Mouse (Mus musculus): ENCODE data around the gene Tsc1.

DNA sequence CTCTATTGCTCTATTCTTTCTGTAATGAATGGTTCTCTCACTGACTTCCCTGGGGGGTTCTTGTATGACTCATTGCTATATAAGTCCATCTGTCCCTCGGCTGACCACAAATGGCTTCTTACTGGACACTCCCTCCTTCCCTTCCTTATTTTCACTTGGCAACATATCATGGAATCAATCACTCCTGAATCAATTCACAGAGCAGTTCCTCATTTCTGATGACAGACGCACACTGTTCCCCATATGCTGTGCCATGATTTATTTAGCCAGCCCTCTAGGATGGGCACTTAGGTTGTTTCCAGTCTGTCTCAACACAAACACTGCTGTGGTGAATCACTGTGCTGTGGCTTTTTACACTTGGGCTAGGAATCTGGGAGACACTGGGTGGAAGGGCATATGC, 49.5 kb upstream of the Tsc1 start:
- no peak for TF ChIP-seq CTCF (IDR thresholded peaks at IDR 0.05; ENCODE audit: borderline replicate concordance, insufficient read depth, low read depth, low read length)
- no peak for TF ChIP-seq POLR2A (IDR thresholded peaks at IDR 0.05; ENCODE audit: borderline replicate concordance, insufficient read depth, low read length)

Data from cerebellum, adult 2 months (tissue).